ENCODE assay signal across 10 mouse cellular contexts in the genomic region with DNA sequence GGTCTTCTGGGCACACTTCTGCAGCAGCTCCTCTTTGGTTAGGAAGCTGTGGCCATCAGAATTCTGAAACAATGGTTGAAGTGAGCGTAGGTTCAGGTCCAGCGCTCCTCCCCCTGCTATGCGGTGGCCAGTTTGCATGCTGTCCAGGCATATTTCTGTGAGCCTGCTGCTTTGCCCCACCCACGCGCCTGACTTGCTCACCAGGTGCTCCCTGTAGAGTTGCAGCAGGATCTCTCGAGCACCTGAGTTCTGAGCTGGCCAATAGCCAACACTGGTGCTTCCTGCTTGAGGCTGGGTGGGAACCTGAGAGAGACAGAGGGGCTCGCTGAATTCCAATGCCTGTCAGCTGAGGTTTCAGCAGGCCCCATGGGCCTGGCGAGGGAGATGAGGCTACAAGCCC. TPM values are rescaled to one million over a fixed set of nuclear protein-coding genes. Genes with fewer than 3 reads are reported as not detected.
DNase-seq lines count a peak whose midpoint lies in the region; ATAC-seq and TF ChIP-seq lines count a peak whose summit lies in the region.
"Had no signal": no experiment of that assay in that cellular context is flagged by ENCODE, and none has a peak within 500 bp of the region (broad histone marks: within the 10 kb centered on the region; RNA-seq: fewer than 3 reads in every experiment).

No protein-coding gene starts in this region.

- no peak for TF ChIP-seq EP300 in lung, postnatal 0 days (IDR thresholded peaks at IDR 0.05)

- peaks cover 15% of the 10 kb centered on the region for H3K36me3 ChIP-seq in lung, postnatal 0 days (ENCODE audit: insufficient read depth, low read length)

- TF ChIP-seq POLR2A in cerebellum, adult 2 months (IDR thresholded peaks at IDR 0.05; ENCODE audit: borderline replicate concordance, insufficient read depth, low read length) = peak; percentile 22; the same call in 1 of the 2 replicates

- no peak for TF ChIP-seq CTCF in cerebellum, adult 2 months (IDR thresholded peaks at IDR 0.05; ENCODE audit: borderline replicate concordance, insufficient read depth, low read depth, low read length)
- no peak for TF ChIP-seq CTCF in lung, postnatal 0 days (IDR thresholded peaks at IDR 0.05)

- 6% methylated on average over 8 of the region's 8 CpGs for WGBS in cerebellum, adult 2 months
- WGBS in lung, postnatal 0 days = 50% methylated on average over 8 of the region's 8 CpGs

- H3K4me1 ChIP-seq in cerebellum, adult 2 months (ENCODE audit: control insufficient read depth, insufficient read depth, low read length) = peaks cover 39% of the 10 kb centered on the region
- peaks cover 19% of the 10 kb centered on the region; the same call in 1 of the 2 replicates for H3K4me1 ChIP-seq in lung, postnatal 0 days (ENCODE audit: insufficient read depth, low read depth, low read length)

- peak; percentile 81 to 84 for DNase-seq in cerebellum, adult 2 months
- peak; percentile 52 for DNase-seq in layer of hippocampus, adult 9-11 months
- no peak for DNase-seq in layer of hippocampus, postnatal 36 days
- peak; percentile 73 to 75 for DNase-seq in cerebellum, postnatal 36 days
- DNase-seq in lung, postnatal 0 days (ENCODE audit: low spot score) = peak; percentile 69
- no peak for DNase-seq in spleen, postnatal 4 days (ENCODE audit: low spot score in 2 of 2)
- DNase-seq in ovary, postnatal 36 days (ENCODE audit: low spot score) = no peak

- ATAC-seq in cerebellum, adult (ENCODE audit: insufficient number of reproducible peaks, low FRiP score, low TSS enrichment) = no peak
- ATAC-seq in lung, postnatal 0 days = no peak

- no peak overlapping the region for H3K9ac ChIP-seq in lung, postnatal 0 days (replicated peaks; ENCODE audit: low read depth)
- H3K9ac ChIP-seq: hindbrain, embryonic 15.5 days had no signal

- no peak overlapping the region for H3K4me2 ChIP-seq in lung, postnatal 0 days (replicated peaks; ENCODE audit: low read depth, low read length)

- no peaks in the 10 kb centered on the region for H3K27me3 ChIP-seq in cerebellum, adult 2 months (ENCODE audit: control insufficient read depth, insufficient read depth, low read length)
- no peaks in the 10 kb centered on the region for H3K27me3 ChIP-seq in lung, postnatal 0 days (replicated peaks; ENCODE audit: insufficient read depth, low read length)
- H3K27me3 ChIP-seq: hindbrain, embryonic 15.5 days had no signal

- H3K9me3 ChIP-seq in lung, postnatal 0 days (ENCODE audit: low read length) = no peaks in the 10 kb centered on the region
- H3K9me3 ChIP-seq: hindbrain, embryonic 15.5 days had no signal

- peak overlapping the region; percentile 31 for H3K4me3 ChIP-seq in cerebellum, adult 2 months (replicated peaks; ENCODE audit: insufficient read depth, low read depth, low read length)
- no peak overlapping the region for H3K4me3 ChIP-seq in lung, postnatal 0 days (ENCODE audit: low read depth, low read length)

- H3K27ac ChIP-seq in cerebellum, adult 2 months (ENCODE audit: insufficient read depth, low read length) = peak overlapping the region; percentile 90
- H3K27ac ChIP-seq in lung, postnatal 0 days (ENCODE audit: low read length) = peak overlapping the region; percentile 98
- H3K27ac ChIP-seq: hindbrain, embryonic 15.5 days had no signal

RNA-seq across cellular contexts. Expression of gene Mus81, which starts 1.9 kb away (rescaled TPM):
- 94.2 and 115 TPM in 2 replicates for polyA plus RNA-seq in cerebellum, adult 2 months (2012; rRNA removed)
- 10 to 100 TPM; 37.6 to 39.3 TPM for total RNA-seq in layer of hippocampus, postnatal 36 days (2021)
- polyA plus RNA-seq in lung, postnatal 0 days (2015; fragmentation: Nextera tagmentation; extraction: Ambion mirVana) = 46.7 and 50.2 TPM in 2 replicates

RNA-seq across cellular contexts. Expression of gene Cfl1, which starts 4.0 kb away (rescaled TPM):
- polyA plus RNA-seq in cerebellum, adult 2 months (2012; rRNA removed) = 1,135 and 1,193 TPM in 2 replicates
- total RNA-seq in layer of hippocampus, postnatal 36 days (2021) = 1,000 to 10,000 TPM; 1,234 to 1,394 TPM
- polyA plus RNA-seq in lung, postnatal 0 days (2015; fragmentation: Nextera tagmentation; extraction: Ambion mirVana) = 1,591 and 1,653 TPM in 2 replicates

RNA-seq across cellular contexts. Expression of gene Efemp2, which starts 12.5 kb away (rescaled TPM):
- polyA plus RNA-seq in cerebellum, adult 2 months (2012; rRNA removed) = 43.3 and 43.4 TPM in 2 replicates
- 10 to 100 TPM; 10.9 to 12.4 TPM for total RNA-seq in layer of hippocampus, postnatal 36 days (2021)
- 91.8 and 96.1 TPM in 2 replicates for polyA plus RNA-seq in lung, postnatal 0 days (2015; fragmentation: Nextera tagmentation; extraction: Ambion mirVana)

RNA-seq across cellular contexts. Expression of gene 1700020D05Rik, which starts 17.3 kb away (rescaled TPM):
- polyA plus RNA-seq in cerebellum, adult 2 months (2012; rRNA removed) = 6.7 and 6.8 TPM in 2 replicates
- total RNA-seq in layer of hippocampus, postnatal 36 days (2021) = 1 to 10 TPM; 5.4 to 8.8 TPM
- not detected in 2 replicates for polyA plus RNA-seq in lung, postnatal 0 days (2015; fragmentation: Nextera tagmentation; extraction: Ambion mirVana)

RNA-seq across cellular contexts. Expression of gene Ctsw, which starts 18.0 kb away (rescaled TPM):
- polyA plus RNA-seq in cerebellum, adult 2 months (2012; rRNA removed) = 1.2 and 1.5 TPM in 2 replicates
- not detected for total RNA-seq in layer of hippocampus, postnatal 36 days (2021)
- 2.6 and 2.8 TPM in 2 replicates for polyA plus RNA-seq in lung, postnatal 0 days (2015; fragmentation: Nextera tagmentation; extraction: Ambion mirVana)
- total RNA-seq: layer of hippocampus, adult 18-20 months had no signal

Comparison
In these comparisons a context has a peak if more than half of its experiments do, and no peak if none do; other contexts are left out.
1. DNase-seq: peak in cerebellum, adult 2 months (2 of 2), layer of hippocampus, adult 9-11 months (single experiment), cerebellum, postnatal 36 days (2 of 2) and lung, postnatal 0 days (single experiment); none in layer of hippocampus, postnatal 36 days (0 of 2), spleen, postnatal 4 days (0 of 2) and ovary, postnatal 36 days (single experiment).